Mouse (Mus musculus) layer of hippocampus, adult 2 months (tissue): ENCODE measurements around the gene AI413582. TPM values are rescaled to one million over a fixed set of nuclear protein-coding genes. Genes with fewer than 3 reads are reported as not detected.

Experiments used
- DNase-seq, 2 experiments: peaks; one replicate each; pipeline ENCODE4 v3.0.0; 2022; ENCODE audit warnings: low spot score in 2 of 2
- H3K27ac ChIP-seq: fragments of 200-600 bp; 2 replicates; pipeline ENCODE4 v1.8.1; 2022
- H3K4me3 ChIP-seq: fragments of 200-600 bp; 2 replicates; pipeline ENCODE4 v1.8.1; 2022; ENCODE audit warnings: mild to moderate bottlenecking
- CTCF ChIP-seq: fragments of 200-600 bp; conservative IDR thresholded peaks from 2 replicates; pipeline ENCODE4 v1.8.1; 2022; ENCODE audit warnings: antibody characterized with exemption, mild to moderate bottlenecking, moderate library complexity
- total RNA-seq, 2 experiments: library from RNA; stranded (reverse); gene quantifications; 2 replicates each; pipeline ENCODE4 v1.2.3; 2021

AI413582 gene
- total RNA-seq, 2 experiments from 2014 or later, result 61.6 to 66.1 TPM

- H3K4me3 ChIP-seq, result no peak overlapping the region
- H3K27ac ChIP-seq, result peak overlapping the region; percentile 84
- no peak for DNase-seq
- no peak for TF ChIP-seq CTCF
Measured at GRCm38 (mm10) chr17:27575116-27575776, 9.7 kb upstream of the AI413582 start.

DNA sequence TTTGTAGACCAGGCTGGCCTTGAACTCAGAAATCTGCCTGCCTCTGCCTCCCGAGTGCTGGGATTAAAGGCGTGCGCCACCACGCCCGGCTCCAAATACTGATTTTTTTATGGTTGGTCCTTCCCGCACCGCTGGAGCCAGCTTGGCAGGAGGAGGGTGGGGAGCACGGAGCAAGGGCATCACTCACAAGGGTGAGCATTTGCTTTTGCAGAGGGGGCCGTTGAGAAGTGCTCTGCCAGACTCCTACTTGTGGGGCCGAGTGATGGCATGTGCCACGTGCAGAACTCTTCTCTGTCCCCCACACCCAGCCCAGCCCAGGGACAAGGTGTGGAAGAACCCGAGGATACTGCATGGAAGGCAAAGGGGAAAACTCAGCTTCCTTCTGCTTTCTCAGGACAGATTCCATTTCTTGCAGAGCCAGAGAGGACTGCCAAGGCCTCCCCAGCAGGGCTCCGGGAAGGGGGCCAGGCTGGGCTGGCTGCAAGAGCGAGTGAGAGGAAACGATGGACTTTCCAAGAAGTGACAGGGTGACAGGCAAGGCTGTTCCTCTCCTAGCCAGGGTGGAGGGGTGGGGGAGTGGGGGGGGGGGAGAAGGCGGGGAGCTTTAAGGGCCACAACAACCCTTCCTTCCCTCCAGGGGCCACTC, 9.0 kb upstream of the AI413582 start:
- peak overlapping the region; percentile 84 for H3K27ac ChIP-seq
- no peak overlapping the region for H3K4me3 ChIP-seq
- peak in 1 of 2 experiments; percentile 72 for DNase-seq
- TF ChIP-seq CTCF, result no peak

DNA sequence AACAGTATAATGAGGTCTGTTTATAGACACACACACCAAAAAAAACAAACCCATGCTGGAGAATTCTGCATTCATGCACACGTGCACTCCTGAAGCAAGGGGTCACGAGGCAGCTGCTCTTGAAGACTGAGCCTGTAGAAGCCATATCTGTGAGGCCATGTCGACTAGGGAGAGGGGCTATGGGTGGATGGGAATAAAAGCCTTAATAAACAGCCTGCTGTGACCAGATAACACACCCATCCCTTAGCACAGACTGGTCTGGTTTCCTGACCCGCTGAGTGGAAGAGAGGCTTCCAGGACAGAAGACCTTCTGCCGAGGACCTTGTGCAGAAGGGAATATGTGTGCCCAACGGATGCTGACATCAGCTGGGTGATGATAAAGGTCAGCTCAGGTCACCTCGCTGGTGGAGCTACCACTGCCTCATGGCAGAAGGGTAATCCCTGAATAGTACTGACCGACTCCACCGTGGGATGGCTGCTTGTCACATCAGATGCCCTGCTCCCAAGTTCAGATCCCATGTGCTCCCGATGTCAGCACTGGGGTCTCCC, 8.3 kb upstream of the AI413582 start:
- no peak for TF ChIP-seq CTCF

DNA sequence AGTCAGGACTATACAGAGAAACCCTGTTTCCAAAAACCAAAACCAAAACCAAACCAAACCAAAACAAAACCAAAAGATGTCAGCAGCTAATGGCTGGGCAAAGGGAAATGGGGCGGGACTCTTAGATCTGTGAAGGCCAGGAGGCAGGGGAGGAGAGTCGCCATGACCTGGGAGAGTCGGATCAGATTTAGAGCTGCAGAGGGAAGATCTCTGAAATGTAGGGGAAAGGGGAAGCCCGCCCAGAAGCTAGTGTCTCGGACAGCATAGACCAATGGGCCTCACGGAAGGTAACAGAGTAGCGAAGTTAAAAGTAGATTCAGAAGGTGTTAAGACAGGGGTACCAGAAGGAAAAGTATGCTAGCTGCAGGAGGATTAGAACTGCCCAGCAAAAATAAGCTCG, 5.8 kb upstream of the AI413582 start:
- 0 out of 2 replicates have a peak overlapping the region, but pooled peaks have one; percentile 23 for H3K27ac ChIP-seq
- TF ChIP-seq CTCF, result no peak
- no peak for DNase-seq
- no peak overlapping the region for H3K4me3 ChIP-seq

More for the DNA sequence above, 8.3 kb upstream of the AI413582 start:
- Histone ChIP-seq H3K27ac (peak overlapping the region; percentile 28; the same call in 1 of the 2 replicates), H3K4me3 (no peak overlapping the region)
- no peak for DNase-seq

DNA sequence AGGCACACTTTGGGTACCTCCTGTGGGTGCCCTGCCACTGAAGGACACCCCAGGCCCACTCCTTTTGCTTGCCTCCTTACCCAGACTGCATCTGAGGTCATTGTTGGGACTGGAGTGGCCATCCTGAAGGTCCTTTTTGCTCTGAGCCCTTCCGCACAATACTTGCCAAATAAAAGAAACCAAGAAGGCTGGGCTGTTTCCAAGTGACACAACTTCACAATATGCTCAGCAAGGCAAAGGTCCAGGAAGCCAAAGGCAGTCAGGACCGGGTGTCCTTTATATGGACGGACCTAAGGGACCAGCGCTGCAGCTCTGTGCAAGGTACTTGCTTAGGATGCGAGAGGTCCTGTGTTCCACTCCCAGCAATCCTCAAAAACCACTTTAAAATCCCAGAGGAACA, 2.7 kb upstream of the AI413582 start:
- no peak for DNase-seq
- Histone ChIP-seq H3K4me3 (no peak overlapping the region), H3K27ac (no peak overlapping the region)
- TF ChIP-seq CTCF, result no peak

GRCm38 (mm10) chr17:27565942-27566267, 349 bp upstream of the AI413582 start:
- Histone ChIP-seq H3K27ac (peak overlapping the region; percentile 88), H3K4me3 (peak overlapping the region; percentile 63)
- no peak for DNase-seq
- no peak for TF ChIP-seq CTCF

DNA sequence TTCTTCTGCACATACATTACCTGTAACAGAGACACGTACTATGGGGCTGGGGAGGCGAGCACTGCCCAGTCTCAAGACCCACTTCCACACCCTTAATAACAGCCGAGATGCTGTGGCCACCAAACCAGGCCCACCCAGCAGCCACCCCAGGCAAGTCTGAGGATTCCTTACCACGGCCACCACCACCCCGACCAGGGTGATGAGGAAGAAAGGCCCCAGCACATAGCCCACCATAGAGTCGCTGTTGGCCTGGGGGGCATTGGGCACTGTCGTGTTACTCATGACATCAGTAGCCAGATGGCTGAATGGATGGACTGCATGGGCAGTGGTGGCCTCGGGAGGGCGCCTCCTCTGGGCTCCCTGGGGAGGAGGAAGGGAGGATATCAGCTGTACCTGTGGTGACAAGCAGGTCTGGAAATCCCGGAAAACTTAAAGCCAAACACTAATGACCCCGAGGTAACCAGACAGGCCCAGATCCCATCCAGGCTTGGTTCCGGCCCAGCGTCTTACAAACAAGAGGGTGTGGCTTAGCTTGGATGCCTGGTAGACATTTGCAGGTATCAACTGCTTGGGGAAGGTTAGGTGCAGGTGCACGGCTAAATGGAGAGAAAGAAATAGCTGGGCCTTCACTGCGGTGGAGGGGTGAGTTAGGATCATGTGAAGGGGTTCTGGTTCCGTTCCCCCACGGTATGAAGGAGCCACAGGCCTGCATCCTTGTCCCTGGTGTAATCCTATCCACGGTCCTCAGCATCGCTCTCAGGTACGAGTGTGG, 979 bp downstream of the AI413582 start:
- DNase-seq, result no peak
- Histone ChIP-seq H3K4me3 (peak overlapping the region; percentile 63), H3K27ac (peak overlapping the region; percentile 88)
- TF ChIP-seq CTCF, result peak; percentile 57

DNA sequence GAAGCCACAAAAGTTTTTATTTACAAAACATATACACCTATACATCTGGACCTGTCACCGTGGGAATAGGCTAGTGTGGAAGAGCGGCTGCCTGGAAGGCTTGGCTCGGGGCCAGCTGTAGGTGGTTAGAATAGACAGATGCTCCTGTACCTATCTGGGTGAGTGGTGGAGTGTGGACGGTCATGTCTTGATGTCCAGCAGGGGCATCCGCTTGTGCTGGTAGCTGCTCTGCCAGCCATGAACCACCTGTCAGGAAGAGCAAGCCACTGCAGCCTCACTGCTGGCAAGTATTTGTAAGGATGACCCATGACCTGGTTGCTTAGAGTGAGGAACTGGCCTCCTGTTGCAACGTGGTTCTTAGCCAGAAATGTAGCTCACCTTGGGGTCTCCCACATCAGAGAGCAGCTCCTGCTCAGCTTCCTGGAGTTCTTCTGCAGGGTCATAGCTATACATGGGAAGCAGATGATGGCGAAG, 1.7 kb downstream of the AI413582 start:
- no peak for TF ChIP-seq CTCF
- H3K27ac ChIP-seq, result peak overlapping the region; percentile 88; the same call in 1 of the 2 replicates
- no peak for DNase-seq
- H3K4me3 ChIP-seq, result no peak overlapping the region

- peak in 1 of 2 experiments; percentile 79 for DNase-seq
- TF ChIP-seq CTCF, result no peak
- Histone ChIP-seq H3K27ac (no peak overlapping the region), H3K4me3 (no peak overlapping the region)
Measured at GRCm38 (mm10) chr17:27561809-27562526, 3.6 kb downstream of the AI413582 start.

GRCm38 (mm10) chr17:27560926-27561480, 4.6 kb downstream of the AI413582 start:
- Histone ChIP-seq H3K27ac (no peak overlapping the region), H3K4me3 (no peak overlapping the region)
- no peak for TF ChIP-seq CTCF
- DNase-seq, result no peak

- no peak overlapping the region for H3K4me3 ChIP-seq
- no peak for TF ChIP-seq CTCF
- no peak overlapping the region for H3K27ac ChIP-seq
- no peak for DNase-seq
Measured at GRCm38 (mm10) chr17:27559596-27559995, 6.0 kb downstream of the AI413582 start.

DNA sequence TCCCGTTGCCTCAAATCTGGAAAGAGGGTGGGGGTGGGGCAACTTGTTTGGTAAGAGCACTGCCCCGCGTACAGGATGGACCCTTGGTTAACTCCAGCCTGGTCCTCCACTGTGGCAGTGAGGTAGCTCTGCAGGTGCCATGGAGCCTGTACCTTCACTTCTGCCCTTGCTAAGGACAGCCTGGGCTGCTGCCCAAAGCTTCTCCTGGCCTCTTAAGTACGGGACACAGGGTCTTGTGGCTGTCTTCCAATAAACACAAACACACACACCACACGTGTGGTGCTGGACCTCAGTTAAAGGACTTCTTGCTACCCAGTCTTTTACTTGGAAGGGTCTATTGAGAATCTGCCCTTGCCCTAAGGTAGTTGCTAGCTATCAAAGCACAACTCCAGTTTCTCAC, 6.7 kb downstream of the AI413582 start:
- no peak overlapping the region for H3K27ac ChIP-seq
- H3K4me3 ChIP-seq, result no peak overlapping the region
- TF ChIP-seq CTCF, result no peak
- DNase-seq, result no peak
